Mouse (Mus musculus) left cerebral cortex, adult 18-20 months (tissue): ENCODE data around the gene Cpsf4. TPM values are rescaled to one million over a fixed set of nuclear protein-coding genes. Genes with fewer than 3 reads are reported as not detected.
A peak's percentile ranks its signal among the peaks of the same experiment; 100 is the strongest.
"Not testable (repeated sequence)": the region's sequence is repeated elsewhere in the genome, so short reads cannot be mapped to it uniquely, and the experiment has no call there.

ENCODE experiments used
- DNase-seq, 2 experiments: peaks; one replicate each; pipeline ENCODE4 v3.0.0; 2021 to 2022; ENCODE audit warnings: low spot score in 2 of 2, mixed read lengths in 1 of 2
- long read RNA-seq, 2 experiments: library from polyadenylated mRNA; stranded (forward); transcript quantifications; one replicate each; pipeline ENCODE4 v2.0.0; 2021
- total RNA-seq, 2 experiments: library from RNA; stranded (reverse); gene quantifications; 2 replicates each; pipeline ENCODE4 v1.2.3; 2021

Gene Cpsf4
- 10 to 100 TPM; 19.9 to 25.1 TPM for total RNA-seq
- long read RNA-seq, experiment 1, transcript Cpsf4-207 (8 exons, 1,387 nt) = minor isoform, 9 of 41 reads
- long read RNA-seq, experiment 1, transcript Cpsf4-202 (8 exons, 1,756 nt) = major isoform, 13 of 41 reads
- long read RNA-seq, experiment 1, partial matches to known transcripts = 3 of 41 reads
- long read RNA-seq, experiment 1, other reads (novel, unspliced or antisense) = 13 of 41 reads
- long read RNA-seq, experiment 2, transcript Cpsf4-202 (8 exons, 1,756 nt) = major isoform, 7 of 23 reads
- long read RNA-seq, experiment 2, transcript Cpsf4-205 (8 exons, 1,713 nt) = minor isoform, 5 of 23 reads
- long read RNA-seq, experiment 2, partial matches to known transcripts = 3 of 23 reads
- long read RNA-seq, experiment 2, other reads (novel, unspliced or antisense) = 5 of 23 reads

- DNase-seq = peak; percentile 99
These were observed at the start of gene Cpsf4, which contains the start of gene Ptcd1 for GRCm38 (mm10) chr5:145166536-145167305. Cpsf4 (plus strand) TSS chr5:145167213. Ptcd1 (minus strand) TSS chr5:145167108.

GRCm38 (mm10) chr5:145118005-145118404, 49.0 kb upstream of the Cpsf4 start:
- DNase-seq = no peak

GRCm38 (mm10) chr5:145118461-145118860, 48.6 kb upstream of the Cpsf4 start:
- no peak for DNase-seq

- no peak for DNase-seq
These were observed 47.6 kb upstream of the Cpsf4 start for GRCm38 (mm10) chr5:145119385-145119784.

- DNase-seq = no peak
These were observed 46.1 kb upstream of the Cpsf4 start for GRCm38 (mm10) chr5:145120921-145121320.

GRCm38 (mm10) chr5:145123396-145123795, 43.6 kb upstream of the Cpsf4 start:
- no peak for DNase-seq

GRCm38 (mm10) chr5:145126580-145126979, 40.4 kb upstream of the Cpsf4 start:
- DNase-seq = no peak

- no peak for DNase-seq
These were observed 37.9 kb upstream of the Cpsf4 start for GRCm38 (mm10) chr5:145129124-145129523.

GRCm38 (mm10) chr5:145129773-145130172, 37.2 kb upstream of the Cpsf4 start:
- peak; percentile 44 to 52 for DNase-seq

- peak; percentile 48 to 73 for DNase-seq
These were observed 36.8 kb upstream of the Cpsf4 start for GRCm38 (mm10) chr5:145130191-145130590.

- DNase-seq = no peak
These were observed 36.0 kb upstream of the Cpsf4 start for GRCm38 (mm10) chr5:145130995-145131394.

- DNase-seq = not testable (repeated sequence)
These were observed 33.7 kb upstream of the Cpsf4 start for GRCm38 (mm10) chr5:145133275-145133674.

GRCm38 (mm10) chr5:145138836-145139235, 28.2 kb upstream of the Cpsf4 start:
- no peak for DNase-seq

GRCm38 (mm10) chr5:145139571-145140519, 27.2 kb upstream of the Cpsf4 start, which contains the start of the genes Pdap1 and Bud31:
Pdap1 (minus strand) TSS chr5:145140238.
Bud31 (plus strand) TSS chr5:145140362.
- peak; percentile 94 for DNase-seq

- DNase-seq = no peak
These were observed 26.4 kb upstream of the Cpsf4 start for GRCm38 (mm10) chr5:145140611-145141010.

- no peak for DNase-seq
These were observed 19.3 kb upstream of the Cpsf4 start for GRCm38 (mm10) chr5:145147748-145148147.

- DNase-seq = no peak
These were observed 17.7 kb upstream of the Cpsf4 start for GRCm38 (mm10) chr5:145149294-145149693.

- no peak for DNase-seq
These were observed 14.3 kb upstream of the Cpsf4 start for GRCm38 (mm10) chr5:145152690-145153089.

GRCm38 (mm10) chr5:145161361-145161760, 5.7 kb upstream of the Cpsf4 start:
- no peak for DNase-seq

- no peak for DNase-seq
These were observed 2.3 kb upstream of the Cpsf4 start for GRCm38 (mm10) chr5:145164710-145165109.

GRCm38 (mm10) chr5:145165184-145165583, 1.8 kb upstream of the Cpsf4 start:
- no peak for DNase-seq
